In genomic region chr9:62050801-62051200, GRCm38 (mm10) we compare ENCODE assay signal across 10 mouse cellular contexts. TPM values are rescaled to one million over a fixed set of nuclear protein-coding genes. Genes with fewer than 3 reads are reported as not detected.
DNase-seq lines count a peak whose midpoint lies in the region; TF ChIP-seq lines count a peak whose summit lies in the region.
"Had no signal": no experiment of that assay in that cellular context is flagged by ENCODE, and none has a peak within 500 bp of the region (broad histone marks: within the 10 kb centered on the region; RNA-seq: fewer than 3 reads in every experiment).

No protein-coding gene starts in this region.

- H3K4me3 ChIP-seq in bone marrow, adult 2 months (replicated peaks; ENCODE audit: control insufficient read depth, low read depth, low read length): no peak overlapping the region
- H3K4me3 ChIP-seq: liver, embryonic 15.5 days; stomach, embryonic 15.5 days had no signal

- no peaks in the 10 kb centered on the region for H3K4me1 ChIP-seq in bone marrow, adult 2 months (ENCODE audit: control insufficient read depth, insufficient read depth, low read length)
- H3K4me1 ChIP-seq: liver, embryonic 15.5 days; stomach, embryonic 15.5 days had no signal

- peak; percentile 28 for DNase-seq in adrenal gland, postnatal 10 days
- no peak for DNase-seq in adrenal gland, adult 18-20 months (ENCODE audit: low spot score in 2 of 2)
- DNase-seq in left cerebral cortex, postnatal 10 days (ENCODE audit: extremely low spot score in 1 of 2, low spot score in 2 of 2): peak; percentile 18 to 53
- no peak for DNase-seq in left cerebral cortex, adult 9 months (ENCODE audit: low spot score in 2 of 2)
- DNase-seq in left cerebral cortex, postnatal 4 days: peak; percentile 40
- no peak for DNase-seq in spleen, postnatal 36 days (ENCODE audit: low spot score in 2 of 2)
- DNase-seq in adrenal gland, adult 2 months: no peak

- WGBS in bone marrow, adult 2 months: 61% methylated on average over 4 of the region's 4 CpGs

- TF ChIP-seq POLR2A in bone marrow, adult 2 months (IDR thresholded peaks at IDR 0.05; ENCODE audit: borderline replicate concordance, control insufficient read depth, low read depth, low read length): no peak

- no peak overlapping the region for H3K27ac ChIP-seq in bone marrow, adult 2 months (ENCODE audit: control insufficient read depth, insufficient read depth, low read depth, low read length, poor library complexity)
- H3K27ac ChIP-seq: liver, embryonic 15.5 days; stomach, embryonic 15.5 days had no signal

- TF ChIP-seq CTCF in bone marrow, adult 2 months (IDR thresholded peaks at IDR 0.05; ENCODE audit: control insufficient read depth, insufficient read depth, low read length): peak; percentile 58; the same call in 1 of the 2 replicates

- intact Hi-C loops in left cerebral cortex, postnatal 10 days (cut with DNase I): no loop called here
- intact Hi-C loops in left cerebral cortex, postnatal 4 days (cut with DNase I): no loop called here

RNA-seq across cellular contexts. Expression of gene Paqr5, which starts 24.1 kb away (rescaled TPM):
- under 1 TPM; 0.48 to 0.51 TPM for total RNA-seq in adrenal gland, postnatal 10 days (2021)
- 1 to 10 TPM; 3.2 to 5.2 TPM for total RNA-seq in adrenal gland, adult 18-20 months (2021)
- 1 to 10 TPM in 1 of 2 experiments, under 1 TPM in 1; 0.51 to 1.8 TPM for total RNA-seq in left cerebral cortex, postnatal 10 days (2021)
- 0.36 TPM in 1 of 2 replicates, not detected in the other for polyA plus RNA-seq in bone marrow, adult 2 months (2011; ENCODE audit: insufficient read depth, insufficient read length, low replicate concordance, missing spikeins)
- total RNA-seq in left cerebral cortex, postnatal 4 days (2021): under 1 TPM; 0.22 to 0.32 TPM
- 10 to 100 TPM in 1 of 2 experiments, under 1 TPM in 1; 0.93 to 16.3 TPM for total RNA-seq in adrenal gland, adult 2 months (2021)
- polyA plus RNA-seq in adrenal gland, adult 2 months (2012; rRNA removed): 16.8 and 22.9 TPM in 2 replicates

Comparison
In these comparisons a context has a peak if more than half of its experiments do, and no peak if none do; other contexts are left out.
1. DNase-seq: peak in adrenal gland, postnatal 10 days (single experiment), left cerebral cortex, postnatal 10 days (2 of 2) and left cerebral cortex, postnatal 4 days (single experiment); none in adrenal gland, adult 18-20 months (0 of 2), left cerebral cortex, adult 9 months (0 of 2), spleen, postnatal 36 days (0 of 2) and adrenal gland, adult 2 months (single experiment).